Mouse (Mus musculus): ENCODE measurements around the gene Psma5. TPM values are rescaled to one million over a fixed set of nuclear protein-coding genes. Genes with fewer than 3 reads are reported as not detected.

The Psma5 gene
- polyA plus RNA-seq, 1 experiment from 2014 or later: 324 TPM

DNA sequence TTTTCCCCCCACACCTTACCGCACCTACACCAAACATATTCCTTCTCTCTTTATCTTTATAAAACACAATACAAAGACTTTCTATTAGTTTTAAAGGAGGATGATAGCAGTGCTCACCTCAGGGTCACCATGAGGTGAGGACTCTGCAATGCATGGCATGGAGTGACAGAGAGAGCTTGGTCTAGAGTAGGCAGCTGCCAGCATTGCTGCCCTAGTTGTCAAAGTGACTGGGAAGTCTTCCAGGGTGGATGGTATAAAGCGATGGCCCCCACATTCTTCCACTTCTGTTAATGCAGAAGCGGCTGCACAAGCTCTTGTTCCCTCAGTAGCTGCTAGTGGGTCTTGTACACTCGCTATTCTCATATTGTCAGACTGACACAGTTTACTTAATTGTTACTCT lies 56.4 kb downstream of the Psma5 start:
- Histone ChIP-seq H3K36me3 (ENCODE audit: control insufficient read depth, insufficient read depth, low read length) (peaks cover 19% of the 10 kb centered on the region), H3K27me3 (replicated peaks; ENCODE audit: control insufficient read depth, insufficient read depth, low read length) (no peaks in the 10 kb centered on the region), H3K27ac (ENCODE audit: low read depth, low read length) (no peak overlapping the region), H3K9me3 (replicated peaks; ENCODE audit: control insufficient read depth, low read length) (no peaks in the 10 kb centered on the region), H3K4me3 (ENCODE audit: low read depth, low read length) (no peak overlapping the region), H3K9ac (ENCODE audit: low read length) (no peak overlapping the region), H3K4me2 (ENCODE audit: low read length) (no peak overlapping the region), H3K4me1 (ENCODE audit: control insufficient read depth, insufficient read depth, low read length) (no peaks in the 10 kb centered on the region)
- ATAC-seq: no peak
- WGBS: 90% methylated on average over 4 of the region's 4 CpGs
- DNase-seq (ENCODE audit: low spot score): no peak

DNA sequence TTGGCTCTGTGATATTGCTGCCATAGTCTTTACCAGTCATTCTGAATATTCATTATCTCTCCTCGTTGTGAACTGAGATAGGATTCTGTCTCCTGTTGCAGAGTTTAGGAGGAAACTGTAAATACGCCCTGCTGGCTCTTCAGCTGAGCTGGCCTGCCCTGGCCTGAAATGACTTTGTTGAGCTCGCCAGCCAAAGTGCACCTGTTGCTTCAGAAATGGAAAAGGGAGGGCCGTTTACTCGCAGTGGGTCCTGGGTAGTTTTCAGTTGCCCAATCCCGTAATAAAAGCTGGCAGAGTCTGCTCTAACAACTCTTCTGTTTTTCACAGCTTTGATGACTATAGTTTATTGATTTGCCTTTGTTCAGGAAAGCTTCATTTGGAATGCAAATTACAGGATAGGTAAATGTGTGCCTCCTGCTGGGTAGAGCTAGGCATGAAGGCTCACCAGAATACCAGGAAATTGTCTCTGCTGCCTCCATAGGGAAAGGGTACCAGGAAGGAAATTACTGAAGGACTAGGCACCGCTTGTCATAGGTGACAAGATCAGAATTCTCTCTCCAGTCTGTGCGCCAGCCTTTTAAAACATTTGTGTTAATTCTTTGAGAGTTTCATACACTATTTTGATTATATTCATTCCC lies 57.4 kb downstream of the Psma5 start:
- Histone ChIP-seq H3K4me2 (ENCODE audit: low read length) (no peak overlapping the region), H3K36me3 (ENCODE audit: control insufficient read depth, insufficient read depth, low read length) (peaks cover 15% of the 10 kb centered on the region), H3K9ac (ENCODE audit: low read length) (no peak overlapping the region), H3K4me3 (ENCODE audit: low read depth, low read length) (no peak overlapping the region), H3K27ac (ENCODE audit: low read depth, low read length) (no peak overlapping the region), H3K4me1 (ENCODE audit: control insufficient read depth, insufficient read depth, low read length) (no peaks in the 10 kb centered on the region), H3K27me3 (replicated peaks; ENCODE audit: control insufficient read depth, insufficient read depth, low read length) (no peaks in the 10 kb centered on the region), H3K9me3 (replicated peaks; ENCODE audit: control insufficient read depth, low read length) (no peaks in the 10 kb centered on the region)
- WGBS: 62% methylated on average over 8 of the region's 8 CpGs
- ATAC-seq (no peak), DNase-seq (ENCODE audit: low spot score) (no peak)

DNA sequence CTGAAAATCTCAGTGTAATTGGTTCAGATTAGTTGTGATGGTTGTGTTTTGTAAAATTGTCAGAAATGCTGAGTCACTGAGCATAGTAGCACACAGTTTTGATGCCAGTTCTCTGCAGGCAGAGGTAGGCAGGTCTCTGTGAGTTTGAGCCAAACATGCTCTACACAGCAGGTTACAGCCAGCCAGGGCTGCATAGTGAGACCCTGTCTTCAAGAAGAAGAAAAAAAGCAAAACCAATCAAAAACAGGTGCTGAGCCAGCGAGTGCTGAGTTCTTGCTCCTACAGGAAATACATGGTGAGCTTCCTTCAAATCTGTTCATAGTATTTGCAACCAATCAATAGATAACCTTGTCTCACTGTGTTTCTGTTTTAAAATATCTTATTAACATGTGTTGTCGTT lies 61.8 kb downstream of the Psma5 start:
- Histone ChIP-seq H3K4me2 (ENCODE audit: low read length) (no peak overlapping the region), H3K27ac (ENCODE audit: low read depth, low read length) (no peak overlapping the region)
- WGBS: 68% methylated on average over 2 of the region's 2 CpGs

DNA sequence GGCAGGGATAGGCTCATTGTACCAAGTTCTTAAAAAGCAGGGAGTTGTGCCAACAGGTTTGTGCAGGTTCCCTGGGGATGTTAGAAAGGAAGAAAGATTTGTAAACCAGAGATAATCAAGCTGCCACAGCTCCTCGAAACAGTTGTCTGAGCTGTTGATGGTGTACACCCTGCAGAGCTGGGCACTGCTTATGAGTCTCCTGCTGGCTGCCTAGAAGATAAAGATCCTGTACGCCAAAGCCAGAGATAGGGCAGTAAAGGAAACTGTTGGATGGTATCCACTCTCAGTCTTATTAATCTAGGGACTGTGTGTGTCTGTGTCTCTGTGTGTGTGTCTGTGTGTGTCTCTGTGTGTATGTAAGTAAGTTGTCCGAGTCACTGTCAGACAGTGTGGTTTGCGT lies 64.9 kb downstream of the Psma5 start:
- Histone ChIP-seq H3K9me3 (replicated peaks; ENCODE audit: control insufficient read depth, low read length) (no peaks in the 10 kb centered on the region), H3K4me2 (ENCODE audit: low read length) (no peak overlapping the region), H3K9ac (ENCODE audit: low read length) (no peak overlapping the region), H3K27me3 (replicated peaks; ENCODE audit: control insufficient read depth, insufficient read depth, low read length) (no peaks in the 10 kb centered on the region), H3K36me3 (ENCODE audit: control insufficient read depth, insufficient read depth, low read length) (peaks cover 16% of the 10 kb centered on the region), H3K4me3 (ENCODE audit: low read depth, low read length) (no peak overlapping the region), H3K4me1 (ENCODE audit: control insufficient read depth, insufficient read depth, low read length) (no peaks in the 10 kb centered on the region), H3K27ac (ENCODE audit: low read depth, low read length) (no peak overlapping the region)
- no peak for DNase-seq (ENCODE audit: low spot score)
- 74% methylated on average over 4 of the region's 4 CpGs for WGBS
- ATAC-seq: no peak

More for the DNA sequence above, 61.8 kb downstream of the Psma5 start:
- H3K9ac ChIP-seq (ENCODE audit: low read length): no peak overlapping the region
- H3K36me3 ChIP-seq (ENCODE audit: control insufficient read depth, insufficient read depth, low read length): peaks cover 7% of the 10 kb centered on the region
- H3K4me3 ChIP-seq (ENCODE audit: low read depth, low read length): no peak overlapping the region
- no peak for DNase-seq (ENCODE audit: low spot score)
- no peaks in the 10 kb centered on the region for H3K27me3 ChIP-seq (replicated peaks; ENCODE audit: control insufficient read depth, insufficient read depth, low read length)
- ATAC-seq: no peak
- H3K9me3 ChIP-seq (replicated peaks; ENCODE audit: control insufficient read depth, low read length): no peaks in the 10 kb centered on the region
- no peaks in the 10 kb centered on the region for H3K4me1 ChIP-seq (ENCODE audit: control insufficient read depth, insufficient read depth, low read length)

DNA sequence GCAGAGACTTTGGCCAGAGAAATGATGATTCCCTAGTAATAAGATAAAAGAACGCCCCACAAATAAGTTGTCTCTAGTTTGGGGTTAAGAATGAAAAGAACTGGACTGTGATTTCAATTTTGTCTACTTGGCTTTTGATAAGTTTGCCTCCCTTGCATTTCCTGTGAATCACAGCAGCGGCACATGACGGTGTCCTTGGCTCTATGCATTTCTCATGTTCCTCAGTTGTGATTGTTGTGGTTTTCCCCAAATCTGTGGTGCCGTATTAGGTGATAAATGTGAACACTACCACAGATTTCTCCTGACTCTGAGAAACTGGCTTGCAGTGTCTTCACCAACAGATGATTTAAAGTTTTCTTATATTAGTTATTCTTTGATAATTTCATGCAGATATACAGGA lies 65.4 kb downstream of the Psma5 start:
- H3K4me2 ChIP-seq (ENCODE audit: low read length): no peak overlapping the region
- H3K27me3 ChIP-seq (replicated peaks; ENCODE audit: control insufficient read depth, insufficient read depth, low read length): no peaks in the 10 kb centered on the region
- H3K27ac ChIP-seq (ENCODE audit: low read depth, low read length): no peak overlapping the region
- ATAC-seq (no peak), DNase-seq (ENCODE audit: low spot score) (no peak)
- no peak overlapping the region for H3K4me3 ChIP-seq (ENCODE audit: low read depth, low read length)
- 84% methylated on average over 4 of the region's 4 CpGs for WGBS
- H3K4me1 ChIP-seq (ENCODE audit: control insufficient read depth, insufficient read depth, low read length): no peaks in the 10 kb centered on the region
- peaks cover 20% of the 10 kb centered on the region for H3K36me3 ChIP-seq (ENCODE audit: control insufficient read depth, insufficient read depth, low read length)
- no peaks in the 10 kb centered on the region for H3K9me3 ChIP-seq (replicated peaks; ENCODE audit: control insufficient read depth, low read length)
- no peak overlapping the region for H3K9ac ChIP-seq (ENCODE audit: low read length)

DNA sequence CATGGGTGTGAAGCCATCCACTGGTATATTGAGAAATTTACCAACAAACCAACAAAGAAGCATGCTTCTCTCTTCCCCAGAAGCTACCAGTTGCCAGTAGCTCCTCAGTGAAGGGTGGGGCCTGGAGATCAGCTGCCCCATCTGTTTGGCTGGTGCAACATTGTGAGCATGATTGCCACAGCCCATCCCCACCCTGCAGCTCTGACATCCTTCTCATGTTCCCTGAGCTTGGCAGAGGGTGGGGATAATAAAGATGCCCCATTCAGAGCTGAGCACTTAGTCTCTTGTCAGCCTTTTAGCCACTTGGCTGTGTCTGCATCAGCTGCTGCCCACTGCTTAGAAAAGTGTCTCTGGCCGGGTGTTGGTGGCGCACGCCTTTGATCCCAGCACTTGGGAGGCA lies 66.2 kb downstream of the Psma5 start:
- H3K36me3 ChIP-seq (ENCODE audit: control insufficient read depth, insufficient read depth, low read length): peaks cover 25% of the 10 kb centered on the region
- no peak overlapping the region for H3K9ac ChIP-seq (ENCODE audit: low read length)
- DNase-seq (ENCODE audit: low spot score): peak; percentile 30
- no peak overlapping the region for H3K4me2 ChIP-seq (ENCODE audit: low read length)
- 0 out of 2 replicates have a peak, but pooled peaks cover 2% of the 10 kb centered on the region for H3K4me1 ChIP-seq (ENCODE audit: control insufficient read depth, insufficient read depth, low read length)
- no peak overlapping the region for H3K4me3 ChIP-seq (ENCODE audit: low read depth, low read length)
- H3K27ac ChIP-seq (ENCODE audit: low read depth, low read length): no peak overlapping the region
- no peak for ATAC-seq
- no peaks in the 10 kb centered on the region for H3K9me3 ChIP-seq (replicated peaks; ENCODE audit: control insufficient read depth, low read length)
- no peaks in the 10 kb centered on the region for H3K27me3 ChIP-seq (replicated peaks; ENCODE audit: control insufficient read depth, insufficient read depth, low read length)
- 87% methylated on average over 3 of the region's 3 CpGs for WGBS

DNA sequence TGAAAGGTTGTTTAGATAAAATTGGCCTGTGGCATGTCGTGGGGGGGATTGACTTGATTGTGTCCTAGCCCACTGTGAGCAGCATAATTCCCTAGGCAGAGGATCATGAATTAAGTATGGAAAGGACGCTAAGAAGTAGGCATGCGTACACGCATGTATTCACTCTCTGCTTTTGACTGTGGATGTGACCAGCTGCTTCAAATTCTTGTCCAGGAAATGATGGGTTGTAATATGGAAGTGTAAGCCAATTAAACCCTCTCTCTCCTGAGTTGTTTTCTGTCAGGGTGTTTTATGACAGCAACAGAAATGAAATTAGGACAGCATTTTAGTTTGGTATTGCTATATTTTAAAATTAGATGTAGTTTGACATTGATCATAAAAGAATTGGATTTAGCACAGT lies 68.1 kb downstream of the Psma5 start:
- Histone ChIP-seq H3K36me3 (ENCODE audit: control insufficient read depth, insufficient read depth, low read length) (peaks cover 31% of the 10 kb centered on the region), H3K4me3 (ENCODE audit: low read depth, low read length) (no peak overlapping the region), H3K4me1 (ENCODE audit: control insufficient read depth, insufficient read depth, low read length) (0 out of 2 replicates have a peak, but pooled peaks cover 2% of the 10 kb centered on the region), H3K27me3 (replicated peaks; ENCODE audit: control insufficient read depth, insufficient read depth, low read length) (no peaks in the 10 kb centered on the region), H3K4me2 (ENCODE audit: low read length) (no peak overlapping the region), H3K9me3 (replicated peaks; ENCODE audit: control insufficient read depth, low read length) (no peaks in the 10 kb centered on the region), H3K9ac (ENCODE audit: low read length) (no peak overlapping the region), H3K27ac (ENCODE audit: low read depth, low read length) (peak overlapping the region; percentile 23; the same call in 1 of the 2 replicates)
- ATAC-seq: no peak
- DNase-seq (ENCODE audit: low spot score): peak; percentile 39
- 72% methylated on average over 4 of the region's 4 CpGs for WGBS

DNA sequence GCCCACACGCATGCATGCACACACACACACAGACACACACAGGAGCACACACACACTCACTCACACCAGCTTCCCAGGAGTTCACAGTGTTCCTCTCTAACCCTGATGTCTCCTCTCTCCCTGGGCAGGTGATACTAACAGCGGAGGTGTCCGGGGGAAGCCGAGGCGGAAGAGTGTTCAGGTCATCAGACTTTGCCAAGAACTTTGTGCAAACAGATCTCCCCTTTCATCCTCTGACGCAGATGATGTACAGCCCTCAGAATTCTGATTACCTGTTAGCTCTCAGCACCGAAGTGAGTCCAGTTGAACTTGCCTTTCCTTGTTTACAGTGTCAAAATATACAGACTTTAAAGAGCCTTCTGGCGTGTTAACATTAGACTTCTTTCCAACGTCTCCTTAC lies 68.8 kb downstream of the Psma5 start:
- H3K9ac ChIP-seq (ENCODE audit: low read length): no peak overlapping the region
- H3K4me2 ChIP-seq (ENCODE audit: low read length): no peak overlapping the region
- WGBS: 91% methylated on average over 9 of the region's 9 CpGs
- H3K36me3 ChIP-seq (ENCODE audit: control insufficient read depth, insufficient read depth, low read length): peaks cover 38% of the 10 kb centered on the region
- no peaks in the 10 kb centered on the region for H3K27me3 ChIP-seq (replicated peaks; ENCODE audit: control insufficient read depth, insufficient read depth, low read length)
- no peak overlapping the region for H3K27ac ChIP-seq (ENCODE audit: low read depth, low read length)
- H3K9me3 ChIP-seq (replicated peaks; ENCODE audit: control insufficient read depth, low read length): no peaks in the 10 kb centered on the region
- ATAC-seq (no peak), DNase-seq (ENCODE audit: low spot score) (no peak)
- H3K4me1 ChIP-seq (ENCODE audit: control insufficient read depth, insufficient read depth, low read length): 0 out of 2 replicates have a peak, but pooled peaks cover 2% of the 10 kb centered on the region
- H3K4me3 ChIP-seq (ENCODE audit: low read depth, low read length): no peak overlapping the region

DNA sequence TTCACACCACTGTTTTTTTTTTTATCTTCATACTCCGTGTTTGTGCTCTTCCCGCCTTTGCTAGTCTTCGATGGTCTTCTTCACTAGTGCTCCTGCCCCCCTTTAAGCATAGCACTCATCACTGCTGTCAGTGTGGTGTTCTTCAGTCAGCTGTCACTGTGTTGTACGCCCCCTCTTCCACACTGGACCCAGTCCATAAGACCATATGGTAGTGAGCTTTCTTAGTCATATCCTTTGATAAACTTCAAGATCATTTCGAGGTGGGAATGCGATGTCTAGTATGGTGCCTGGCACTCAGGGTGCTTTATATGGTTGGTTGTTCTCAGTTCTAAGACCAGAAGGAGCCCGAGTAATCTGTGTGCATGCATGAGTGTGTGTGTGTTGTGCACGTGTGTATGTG lies 70.5 kb downstream of the Psma5 start:
- no peaks in the 10 kb centered on the region for H3K9me3 ChIP-seq (replicated peaks; ENCODE audit: control insufficient read depth, low read length)
- H3K27me3 ChIP-seq (replicated peaks; ENCODE audit: control insufficient read depth, insufficient read depth, low read length): no peaks in the 10 kb centered on the region
- ATAC-seq (peak; percentile 73), DNase-seq (ENCODE audit: low spot score) (peak; percentile 62)
- H3K4me3 ChIP-seq (ENCODE audit: low read depth, low read length): no peak overlapping the region
- no peak overlapping the region for H3K9ac ChIP-seq (ENCODE audit: low read length)
- 77% methylated on average over 8 of the region's 8 CpGs for WGBS
- no peak overlapping the region for H3K4me2 ChIP-seq (ENCODE audit: low read length)
- H3K36me3 ChIP-seq (ENCODE audit: control insufficient read depth, insufficient read depth, low read length): peaks cover 52% of the 10 kb centered on the region
- peak overlapping the region; percentile 92 for H3K27ac ChIP-seq (ENCODE audit: low read depth, low read length)
- 0 out of 2 replicates have a peak, but pooled peaks cover 2% of the 10 kb centered on the region for H3K4me1 ChIP-seq (ENCODE audit: control insufficient read depth, insufficient read depth, low read length)

Measured in forebrain, embryonic 14.5 days (tissue).